Mouse (Mus musculus) Patski (cell line): ENCODE results near the gene Ptger1. TPM values are rescaled to one million over a fixed set of nuclear protein-coding genes. Genes with fewer than 3 reads are reported as not detected.

Source experiments
- ATAC-seq: fragments of 100-300 bp; one replicate; pipeline ENCODE4 v1.8.0; 2021
- CTCF ChIA-PET: fragments of 350-600 bp; sonication (Branson Sonifier 250); formaldehyde crosslinking; loops from one replicate; lab custom pipeline; 2022; ENCODE audit warnings: inconsistent platforms; lab: Charles Lee
- POLR2A ChIA-PET: fragments of 350-600 bp; sonication (Branson Sonifier 250); formaldehyde crosslinking; loops from one replicate; lab custom pipeline; 2022; ENCODE audit warnings: antibody characterized with exemption, inconsistent platforms; lab: Charles Lee
- DNase-seq: peaks from one replicate; pipeline ENCODE4 v3.0.0-alpha.2; 2011; ENCODE audit warnings: low read depth, low spot score
- H3K27me3 ChIP-seq: fragments of 371-371 bp; one replicate; pipeline ENCODE4 v1.5.1; 2021
- CTCF ChIP-seq: fragments of 100-300 bp; IDR thresholded peaks from one replicate; pipeline ENCODE4 v1.5.1; 2021
- in situ Hi-C: fragments of 300-500 bp; cut with MboI; formaldehyde crosslinking; loops from 3 replicates; pipeline ENCODE4 v1.11.1; 2018; ENCODE audit warnings: low pct_unique_long_range_greater_than_20kb, mixed read lengths
- polyA plus RNA-seq: library from polyadenylated mRNA; unstranded; gene quantifications from one replicate; pipeline ENCODE4 v1.2.3, GENCODE M21; 2021

The Ptger1 gene
- polyA plus RNA-seq = 3.1 TPM

- no peak for TF ChIP-seq CTCF
- no peaks in the 10 kb centered on the region for H3K27me3 ChIP-seq
- in situ Hi-C loops = no loop called here
- no peak for DNase-seq
- no peak for ATAC-seq
- ChIA-PET POLR2A (interaction anchor here (0.6 to 1.2 kb wide), 4 partner anchors 10 to 547 kb away, joined by 3 read pairs; no protein-coding TSS in a partner anchor), CTCF (no interaction called here)
Measured at GRCm38 (mm10) chr8:83665969-83666865, at the start of gene Ptger1. Ptger1 (plus strand) TSS chr8:83666678.

GRCm38 (mm10) chr8:83617111-83617510 lies 49.4 kb upstream of the Ptger1 start:
- ChIA-PET CTCF (no interaction called here), POLR2A (interaction anchor here (1.5 kb wide), 1 partner anchor 9 kb away, joined by 3 read pairs; the partner anchor contains the start of gene Dnajb1)
- DNase-seq (no peak), ATAC-seq (no peak)
- H3K27me3 ChIP-seq = no peaks in the 10 kb centered on the region
- in situ Hi-C loops = no loop called here
- no peak for TF ChIP-seq CTCF

GRCm38 (mm10) chr8:83618566-83618965 lies 47.9 kb upstream of the Ptger1 start:
- in situ Hi-C loops = no loop called here
- no peak for TF ChIP-seq CTCF
- H3K27me3 ChIP-seq = no peaks in the 10 kb centered on the region
- ChIA-PET POLR2A (interaction anchor here (1.5 kb wide), 1 partner anchor 10 kb away, joined by 3 read pairs; the partner anchor contains the start of gene Dnajb1), CTCF (interaction anchor here (1.0 kb wide), 1 partner anchor 22 kb away, joined by 4 read pairs; no protein-coding TSS in a partner anchor)
- DNase-seq = no peak
- ATAC-seq = no peak

- in situ Hi-C loops = no loop called here
- TF ChIP-seq CTCF = no peak
- ATAC-seq = no peak
- DNase-seq = no peak
- H3K27me3 ChIP-seq = no peaks in the 10 kb centered on the region
- POLR2A ChIA-PET = no interaction called here
- CTCF ChIA-PET = interaction anchor here (1.0 to 1.1 kb wide), 2 partner anchors 12 to 24 kb away, joined by 3 to 4 read pairs; partner anchors contain the start of gene Tecr
Measured at GRCm38 (mm10) chr8:83619568-83620285, 46.8 kb upstream of the Ptger1 start.

- ATAC-seq = no peak
- in situ Hi-C loops = no loop called here
- no peak for DNase-seq
- TF ChIP-seq CTCF = no peak
- CTCF ChIA-PET = interaction anchor here (0.7 to 1.7 kb wide), 8 partner anchors 8 to 25 kb away, joined by 3 to 10 read pairs (median 6); partner anchors contain the start of genes Dnajb1 and Tecr
- H3K27me3 ChIP-seq = no peaks in the 10 kb centered on the region
- POLR2A ChIA-PET = no interaction called here
Measured at GRCm38 (mm10) chr8:83621691-83622388, 44.6 kb upstream of the Ptger1 start.

- ChIA-PET CTCF (interaction anchor here (0.7 to 1.7 kb wide), 10 partner anchors 9 to 28 kb away, joined by 3 to 10 read pairs (median 5); partner anchors contain the start of genes Dnajb1 and Tecr), POLR2A (interaction anchor here (0.5 to 1.2 kb wide), 3 partner anchors 14 to 180 kb away, joined by 3 to 4 read pairs (median 4); no protein-coding TSS in a partner anchor)
- H3K27me3 ChIP-seq = no peaks in the 10 kb centered on the region
- peak; percentile 86 for TF ChIP-seq CTCF
- in situ Hi-C loops = no loop called here
- peak; percentile 92 for ATAC-seq
- DNase-seq = no peak
Measured at GRCm38 (mm10) chr8:83622389-83622989, 44.0 kb upstream of the Ptger1 start.

- ATAC-seq (no peak), DNase-seq (no peak)
- H3K27me3 ChIP-seq = no peaks in the 10 kb centered on the region
- ChIA-PET CTCF (interaction anchor here (1.1 to 1.7 kb wide), 2 partner anchors 10 to 22 kb away, joined by 3 to 8 read pairs; no protein-coding TSS in a partner anchor), POLR2A (interaction anchor here (1.1 to 1.2 kb wide), 2 partner anchors 15 to 23 kb away, joined by 4 read pairs; no protein-coding TSS in a partner anchor)
- in situ Hi-C loops = no loop called here
- TF ChIP-seq CTCF = no peak
Measured at GRCm38 (mm10) chr8:83623549-83623948, 42.9 kb upstream of the Ptger1 start.

- POLR2A ChIA-PET = no interaction called here
- DNase-seq = no peak
- in situ Hi-C loops = no loop called here
- CTCF ChIA-PET = no interaction called here
- no peak for TF ChIP-seq CTCF
- H3K27me3 ChIP-seq = no peaks in the 10 kb centered on the region
- ATAC-seq = no peak
Measured at GRCm38 (mm10) chr8:83624739-83625138, 41.7 kb upstream of the Ptger1 start.

GRCm38 (mm10) chr8:83625676-83626299 lies 40.7 kb upstream of the Ptger1 start:
- no peaks in the 10 kb centered on the region for H3K27me3 ChIP-seq
- ATAC-seq = no peak
- ChIA-PET POLR2A (no interaction called here), CTCF (interaction anchor here (1.7 kb wide), 1 partner anchor 17 kb away, joined by 5 read pairs; no protein-coding TSS in a partner anchor)
- in situ Hi-C loops = no loop called here
- DNase-seq = no peak
- TF ChIP-seq CTCF = no peak
